Mouse (Mus musculus) liver, adult 2 months (tissue): Measurements from ENCODE around the gene Terf2ip. TPM values are rescaled to one million over a fixed set of nuclear protein-coding genes. Genes with fewer than 3 reads are reported as not detected.

Experiments
- DNase-seq: peaks from one replicate; pipeline ENCODE4 v3.0.0-alpha.2; 2011; ENCODE audit warnings: low read depth, low spot score; ENCODE audit errors: extremely low read depth
- H3K27ac ChIP-seq: fragments of 200-500 bp; replicated peaks from 2 replicates; pipeline ENCODE4 v1.5.1; 2012; ENCODE audit warnings: low read depth, mild to moderate bottlenecking, control low read depth, inconsistent platforms, low read length; ENCODE audit not compliant: insufficient read depth
- H3K27me3 ChIP-seq: fragments of 200-500 bp; 2 replicates; pipeline ENCODE4 v1.6.1; 2012; ENCODE audit warnings: mild to moderate bottlenecking, moderate library complexity, low read length, inconsistent platforms; ENCODE audit not compliant: control insufficient read depth, insufficient read depth
- H3K36me3 ChIP-seq: fragments of 200-500 bp; 2 replicates; pipeline ENCODE4 v1.6.1; 2012; ENCODE audit warnings: low read length, inconsistent platforms; ENCODE audit not compliant: control insufficient read depth, insufficient read depth
- H3K4me1 ChIP-seq: fragments of 200-500 bp; 2 replicates; pipeline ENCODE4 v1.6.1; 2011; ENCODE audit warnings: low read length; ENCODE audit not compliant: control insufficient read depth, insufficient read depth
- H3K4me3 ChIP-seq: fragments of 200-500 bp; 2 replicates; pipeline ENCODE4 v1.5.1; 2011; ENCODE audit warnings: low read depth, mild to moderate bottlenecking, control low read depth, low read length, moderate library complexity; ENCODE audit not compliant: insufficient read depth
- H3K79me2 ChIP-seq: fragments of 200-500 bp; 2 replicates; pipeline ENCODE4 v1.6.1; 2012; ENCODE audit warnings: inconsistent platforms, mild to moderate bottlenecking, low read length, moderate library complexity; ENCODE audit not compliant: control insufficient read depth, insufficient read depth
- H3K9ac ChIP-seq: fragments of 200-500 bp; 2 replicates; pipeline ENCODE4 v1.6.1; 2012; ENCODE audit warnings: low read depth, mild to moderate bottlenecking, control low read depth, inconsistent platforms, low read length
- CTCF ChIP-seq: fragments of 200-500 bp; IDR thresholded peaks from 2 replicates; pipeline ENCODE4 v1.5.1; 2011; ENCODE audit warnings: low read depth, low read length, control low read depth
- POLR2A ChIP-seq: fragments of 200-500 bp; IDR thresholded peaks from 2 replicates; pipeline ENCODE4 v1.6.1; 2011; ENCODE audit warnings: low read length, control low read depth; ENCODE audit not compliant: insufficient read depth; ENCODE audit errors: extremely low read depth
- WGBS: fragments of 180-500 bp; shearing (Covaris S2); methylation state at CpG from one replicate; pipeline ENCODE4 v1.1.7; 2018; 5-methylcytosine and 5-hydroxymethylcytosine counted together
- polyA plus RNA-seq: library from polyadenylated mRNA; depleted of rRNA; stranded (reverse); fragments of >200 nt; gene quantifications from 2 replicates; pipeline ENCODE4 v1.2.3, GENCODE M21; 2012
- total RNA-seq: library from RNA; depleted of rRNA; stranded (reverse); fragments of >200 nt; gene quantifications from 2 replicates; pipeline ENCODE4 v1.2.3, GENCODE M21; 2014

Terf2ip gene
- total and polyA plus RNA-seq, 2 experiments: 4.9 to 5.7 TPM

GRCm38 (mm10) chr8:111992703-111993039 lies 18.5 kb upstream of the Terf2ip start:
- H3K27me3 ChIP-seq: no peaks in the 10 kb centered on the region
- H3K36me3 ChIP-seq: peaks cover 25% of the 10 kb centered on the region
- H3K4me3 ChIP-seq: no peak overlapping the region
- TF ChIP-seq POLR2A: no peak
- no peak for TF ChIP-seq CTCF
- H3K4me1 ChIP-seq: no peaks in the 10 kb centered on the region
- no peak overlapping the region for H3K9ac ChIP-seq
- no peaks in the 10 kb centered on the region; the same call in 1 of the 2 replicates for H3K79me2 ChIP-seq
- H3K27ac ChIP-seq: no peak overlapping the region
- 69% methylated on average over 3 of the region's 3 CpGs for WGBS
- DNase-seq: no peak

GRCm38 (mm10) chr8:112004754-112005153 lies 6.4 kb upstream of the Terf2ip start:
- H3K36me3 ChIP-seq: peaks cover 42% of the 10 kb centered on the region
- no peaks in the 10 kb centered on the region for H3K4me1 ChIP-seq
- H3K79me2 ChIP-seq: peaks cover 4% of the 10 kb centered on the region; the same call in 1 of the 2 replicates
- H3K27me3 ChIP-seq: no peaks in the 10 kb centered on the region
- DNase-seq: no peak
- H3K27ac ChIP-seq: no peak overlapping the region
- TF ChIP-seq POLR2A (no peak), CTCF (no peak)
- H3K4me3 ChIP-seq: no peak overlapping the region
- no peak overlapping the region for H3K9ac ChIP-seq

GRCm38 (mm10) chr8:112005601-112006000 lies 5.6 kb upstream of the Terf2ip start:
- Histone ChIP-seq H3K36me3 (peaks cover 33% of the 10 kb centered on the region), H3K27ac (no peak overlapping the region), H3K27me3 (no peaks in the 10 kb centered on the region), H3K9ac (no peak overlapping the region), H3K4me1 (no peaks in the 10 kb centered on the region; the same call in 1 of the 2 replicates), H3K4me3 (no peak overlapping the region), H3K79me2 (peaks cover 5% of the 10 kb centered on the region; the same call in 1 of the 2 replicates)
- 97% methylated on average over 6 of the region's 6 CpGs for WGBS
- no peak for DNase-seq
- no peak for TF ChIP-seq POLR2A
- TF ChIP-seq CTCF: no peak

- no peak for DNase-seq
- no peaks in the 10 kb centered on the region for H3K27me3 ChIP-seq
- no peak overlapping the region for H3K9ac ChIP-seq
- H3K4me1 ChIP-seq: no peaks in the 10 kb centered on the region; the same call in 1 of the 2 replicates
- H3K36me3 ChIP-seq: peaks cover 14% of the 10 kb centered on the region; the same call in 1 of the 2 replicates
- H3K27ac ChIP-seq: no peak overlapping the region
- WGBS: 84% methylated on average over 2 of the region's 2 CpGs
- no peak for TF ChIP-seq CTCF
- no peak for TF ChIP-seq POLR2A
- H3K79me2 ChIP-seq: peaks cover 8% of the 10 kb centered on the region; the same call in 1 of the 2 replicates
- no peak overlapping the region for H3K4me3 ChIP-seq
Observed at GRCm38 (mm10) chr8:112007669-112008068, 3.5 kb upstream of the Terf2ip start.

- H3K36me3 ChIP-seq: peaks cover 7% of the 10 kb centered on the region; the same call in 1 of the 2 replicates
- TF ChIP-seq CTCF (no peak), POLR2A (no peak)
- no peaks in the 10 kb centered on the region; the same call in 1 of the 2 replicates for H3K4me1 ChIP-seq
- peaks cover 8% of the 10 kb centered on the region; the same call in 1 of the 2 replicates for H3K79me2 ChIP-seq
- DNase-seq: no peak
- no peak overlapping the region for H3K27ac ChIP-seq
- 91% methylated on average over 7 of the region's 7 CpGs for WGBS
- no peaks in the 10 kb centered on the region for H3K27me3 ChIP-seq
- no peak overlapping the region for H3K4me3 ChIP-seq
- H3K9ac ChIP-seq: no peak overlapping the region
Observed at GRCm38 (mm10) chr8:112009558-112009957, 1.6 kb upstream of the Terf2ip start.

- under 1% methylated on average over 40 of the region's 40 CpGs for WGBS
- peak; percentile 51 for DNase-seq
Observed at GRCm38 (mm10) chr8:112011816-112012242, 631 bp downstream of the Terf2ip start.

More at GRCm38 (mm10) chr8:112011816-112012242, 631 bp downstream of the Terf2ip start:
- Histone ChIP-seq H3K27ac (peak overlapping the region; percentile 57), H3K79me2 (peaks cover 8% of the 10 kb centered on the region; the same call in 1 of the 2 replicates), H3K4me1 (no peaks in the 10 kb centered on the region; the same call in 1 of the 2 replicates), H3K9ac (peak overlapping the region; percentile 88), H3K4me3 (peak overlapping the region; percentile 92), H3K36me3 (peaks cover 2% of the 10 kb centered on the region; the same call in 1 of the 2 replicates), H3K27me3 (no peaks in the 10 kb centered on the region)
- no peak for TF ChIP-seq POLR2A
- no peak for TF ChIP-seq CTCF
